Mouse (Mus musculus) adrenal gland (tissue): ENCODE data around the gene Homer2.

Experiments
- intact Hi-C: fragments of 180-260 bp; cut with DNase I; formaldehyde crosslinking; loops from one replicate; pipeline ENCODE4 v1.15.1; 2025

Gene Homer2

GRCm38 (mm10) chr7:81565381-81566055, 141.8 kb downstream of the Homer2 start:
- intact Hi-C loops = loop anchor here (5.0 kb wide), 1 partner anchor 43 kb away; no protein-coding TSS in a partner anchor

GRCm38 (mm10) chr7:81564766-81565165, 142.6 kb downstream of the Homer2 start:
- intact Hi-C loops = loop anchor here (5.0 kb wide), 1 partner anchor 42 kb away; no protein-coding TSS in a partner anchor

- intact Hi-C loops = no loop called here
Measured at GRCm38 (mm10) chr7:81563506-81564015, 143.8 kb downstream of the Homer2 start.

GRCm38 (mm10) chr7:81561211-81561610, 146.1 kb downstream of the Homer2 start:
- intact Hi-C loops = no loop called here

GRCm38 (mm10) chr7:81560101-81561049, 147.0 kb downstream of the Homer2 start:
- intact Hi-C loops = no loop called here

- intact Hi-C loops = no loop called here
Measured at GRCm38 (mm10) chr7:81559231-81559980, 147.9 kb downstream of the Homer2 start.

- intact Hi-C loops = no loop called here
Measured at GRCm38 (mm10) chr7:81557985-81558360, 149.4 kb downstream of the Homer2 start.

GRCm38 (mm10) chr7:81557252-81557984, 149.9 kb downstream of the Homer2 start:
- intact Hi-C loops = no loop called here

- intact Hi-C loops = no loop called here
Measured at GRCm38 (mm10) chr7:81556839-81557238, 150.5 kb downstream of the Homer2 start.

GRCm38 (mm10) chr7:81554369-81554768, 153.0 kb downstream of the Homer2 start:
- intact Hi-C loops = no loop called here

- intact Hi-C loops = no loop called here
Measured at GRCm38 (mm10) chr7:81553589-81553988, 153.7 kb downstream of the Homer2 start.
